Mouse (Mus musculus): ENCODE data around the gene Ring1.
"Not testable (repeated sequence)": the region's sequence is repeated elsewhere in the genome, so short reads cannot be mapped to it uniquely, and the experiment has no call there.

Ring1 gene

GRCm38 (mm10) chr17:34028501-34029149 lies 4.1 kb upstream of the Ring1 start:
- no peak for DNase-seq

GRCm38 (mm10) chr17:34027656-34028223 lies 3.3 kb upstream of the Ring1 start, which contains the start of gene H2-Ke6:
H2-Ke6 (minus strand) TSS chr17:34028060.
- peak; percentile 93 to 96 for DNase-seq

- DNase-seq: peak in 1 of 2 experiments; percentile 62
These were observed 2.6 kb upstream of the Ring1 start for GRCm38 (mm10) chr17:34026917-34027655.

GRCm38 (mm10) chr17:34026221-34026620 lies 1.7 kb upstream of the Ring1 start:
- no peak for DNase-seq

GRCm38 (mm10) chr17:34025756-34026151 lies 1.3 kb upstream of the Ring1 start:
- DNase-seq: no peak

- no peak for DNase-seq
These were observed 628 bp upstream of the Ring1 start for GRCm38 (mm10) chr17:34024861-34025755.

- DNase-seq: no peak
These were observed 802 bp downstream of the Ring1 start for GRCm38 (mm10) chr17:34023678-34024077.

GRCm38 (mm10) chr17:34022987-34023386 lies 1.5 kb downstream of the Ring1 start:
- DNase-seq: no peak

GRCm38 (mm10) chr17:34022414-34022783 lies 2.1 kb downstream of the Ring1 start:
- DNase-seq: no peak

- DNase-seq: no peak
These were observed 2.7 kb downstream of the Ring1 start for GRCm38 (mm10) chr17:34021539-34022413.

- no peak for DNase-seq
These were observed 11.0 kb downstream of the Ring1 start for GRCm38 (mm10) chr17:34013436-34013835.

GRCm38 (mm10) chr17:34010156-34010555 lies 14.3 kb downstream of the Ring1 start:
- no peak for DNase-seq

GRCm38 (mm10) chr17:34006570-34006969 lies 17.9 kb downstream of the Ring1 start:
- no peak for DNase-seq

GRCm38 (mm10) chr17:34003426-34003825 lies 21.1 kb downstream of the Ring1 start:
- DNase-seq: no peak

GRCm38 (mm10) chr17:34000796-34001195 lies 23.7 kb downstream of the Ring1 start:
- DNase-seq: not testable (repeated sequence)

- peak; percentile 98 for DNase-seq
These were observed 24.3 kb downstream of the Ring1 start, which contains the start of gene H2-K1 for GRCm38 (mm10) chr17:34000150-34000537. H2-K1 (minus strand) TSS chr17:34000347.

- peak; percentile 44 to 61 for DNase-seq
These were observed 24.9 kb downstream of the Ring1 start for GRCm38 (mm10) chr17:33999341-34000149.

- DNase-seq: not testable (repeated sequence)
These were observed 25.8 kb downstream of the Ring1 start for GRCm38 (mm10) chr17:33998697-33999096.

GRCm38 (mm10) chr17:33997025-33997424 lies 27.5 kb downstream of the Ring1 start:
- not testable (repeated sequence) for DNase-seq

- no peak for DNase-seq
These were observed 28.8 kb downstream of the Ring1 start for GRCm38 (mm10) chr17:33995651-33996050.

- no peak for DNase-seq
These were observed 29.5 kb downstream of the Ring1 start for GRCm38 (mm10) chr17:33994959-33995358.
